9 mouse cellular contexts compared by ENCODE assay signal in genomic region chr11:120354304-120355276, GRCm38 (mm10). TPM values are rescaled to one million over a fixed set of nuclear protein-coding genes. Genes with fewer than 3 reads are reported as not detected.
DNase-seq lines count a peak whose midpoint lies in the region; ATAC-seq lines count a peak whose summit lies in the region.
"Had no signal": no experiment of that assay in that cellular context is flagged by ENCODE, and none has a peak within 500 bp of the region (broad histone marks: within the 10 kb centered on the region; RNA-seq: fewer than 3 reads in every experiment).

No protein-coding gene starts in this region.

- H3K9me3 ChIP-seq in heart, embryonic 10.5 days: no peaks in the 10 kb centered on the region
- H3K9me3 ChIP-seq in heart, embryonic 15.5 days (replicated peaks): no peaks in the 10 kb centered on the region
- H3K9me3 ChIP-seq in forebrain, embryonic 13.5 days (replicated peaks): no peaks in the 10 kb centered on the region
- H3K9me3 ChIP-seq: G1E had no signal

- no peak overlapping the region for H3K9ac ChIP-seq in heart, embryonic 15.5 days
- no peak overlapping the region for H3K9ac ChIP-seq in forebrain, embryonic 13.5 days

- no peaks in the 10 kb centered on the region for H3K36me3 ChIP-seq in heart, embryonic 10.5 days
- no peaks in the 10 kb centered on the region for H3K36me3 ChIP-seq in heart, embryonic 15.5 days
- no peaks in the 10 kb centered on the region for H3K36me3 ChIP-seq in forebrain, embryonic 13.5 days (ENCODE audit: poor library complexity, severe bottlenecking)
- H3K36me3 ChIP-seq: G1E had no signal

- peaks cover 85% of the 10 kb centered on the region for H3K4me1 ChIP-seq in heart, embryonic 10.5 days
- peaks cover 76% of the 10 kb centered on the region for H3K4me1 ChIP-seq in heart, embryonic 15.5 days (replicated peaks)
- H3K4me1 ChIP-seq in forebrain, embryonic 13.5 days: peaks cover 62% of the 10 kb centered on the region

- peak; percentile 75 for DNase-seq in heart, embryonic 10.5 days (ENCODE audit: low spot score)
- no peak for DNase-seq in heart, adult 8-10 months (ENCODE audit: low spot score)
- peak; percentile 1 for DNase-seq in right cerebral cortex, postnatal 4 days
- DNase-seq in right cerebral cortex, postnatal 25 days: no peak
- peak; percentile 38 for DNase-seq in testis, postnatal 10 days (ENCODE audit: low spot score)
- DNase-seq in urinary bladder, postnatal 25 days (ENCODE audit: low spot score): no peak

- no peak for ATAC-seq in heart, embryonic 15.5 days (replicated peaks; ENCODE audit: insufficient number of reproducible peaks, insufficient read depth, low FRiP score, low read depth)
- no peak for ATAC-seq in forebrain, embryonic 13.5 days

- peak overlapping the region; percentile 22; the same call in 1 of the 2 replicates for H3K4me3 ChIP-seq in heart, embryonic 10.5 days
- H3K4me3 ChIP-seq in heart, embryonic 15.5 days: no peak overlapping the region
- no peak overlapping the region for H3K4me3 ChIP-seq in forebrain, embryonic 13.5 days

- H3K27ac ChIP-seq in heart, embryonic 10.5 days: peak overlapping the region; percentile 87; the same call in 1 of the 2 replicates
- peak overlapping the region; percentile 57 for H3K27ac ChIP-seq in heart, embryonic 15.5 days
- no peak overlapping the region for H3K27ac ChIP-seq in forebrain, embryonic 13.5 days

- WGBS in heart, embryonic 10.5 days: 84% methylated on average over 17 of the region's 17 CpGs
- WGBS in heart, embryonic 15.5 days: 78% methylated on average over 17 of the region's 17 CpGs
- 92% methylated on average over 17 of the region's 17 CpGs for WGBS in forebrain, embryonic 13.5 days

- no peaks in the 10 kb centered on the region; the same call in 1 of the 2 replicates for H3K27me3 ChIP-seq in heart, embryonic 10.5 days (ENCODE audit: insufficient read depth, poor library complexity, severe bottlenecking)
- no peaks in the 10 kb centered on the region for H3K27me3 ChIP-seq in heart, embryonic 15.5 days
- no peaks in the 10 kb centered on the region for H3K27me3 ChIP-seq in forebrain, embryonic 13.5 days

- H3K4me2 ChIP-seq in heart, embryonic 15.5 days: no peak overlapping the region
- H3K4me2 ChIP-seq in forebrain, embryonic 13.5 days: no peak overlapping the region

RNA-seq across cellular contexts. Expression of gene Actg1, which starts 6.2 kb away (rescaled TPM):
- polyA plus RNA-seq in heart, embryonic 10.5 days (2016; fragmentation: Nextera tagmentation; extraction: Ambion mirVana): 1,513 and 2,033 TPM in 2 replicates
- 100 to 1,000 TPM; 188 to 320 (median 251) TPM for total RNA-seq in heart, adult 8-10 months (2022)
- polyA plus RNA-seq in heart, embryonic 15.5 days (2015; fragmentation: Nextera tagmentation; extraction: Ambion mirVana): 921 and 1,308 TPM in 2 replicates
- polyA plus RNA-seq in forebrain, embryonic 13.5 days (2015; fragmentation: Nextera tagmentation; extraction: Ambion mirVana): 3,229 and 3,555 TPM in 2 replicates

RNA-seq across cellular contexts. Expression of gene Fscn2, which starts 6.7 kb away (rescaled TPM):
- 0.25 and 0.49 TPM in 2 replicates for polyA plus RNA-seq in heart, embryonic 10.5 days (2016; fragmentation: Nextera tagmentation; extraction: Ambion mirVana)
- total RNA-seq in heart, adult 8-10 months (2022): not detected
- polyA plus RNA-seq in heart, embryonic 15.5 days (2015; fragmentation: Nextera tagmentation; extraction: Ambion mirVana): 0.42 and 0.66 TPM in 2 replicates
- polyA plus RNA-seq in forebrain, embryonic 13.5 days (2015; fragmentation: Nextera tagmentation; extraction: Ambion mirVana): 1.3 and 1.7 TPM in 2 replicates
- polyA plus RNA-seq: G1E had no signal

RNA-seq across cellular contexts. Expression of gene Faap100, which starts 24.0 kb away (rescaled TPM):
- 32.5 and 35.9 TPM in 2 replicates for polyA plus RNA-seq in heart, embryonic 10.5 days (2016; fragmentation: Nextera tagmentation; extraction: Ambion mirVana)
- 10 to 100 TPM; 12.1 to 18.3 (median 13.6) TPM for total RNA-seq in heart, adult 8-10 months (2022)
- polyA plus RNA-seq in heart, embryonic 15.5 days (2015; fragmentation: Nextera tagmentation; extraction: Ambion mirVana): 27.0 and 38.0 TPM in 2 replicates
- 51.0 and 63.1 TPM in 2 replicates for polyA plus RNA-seq in forebrain, embryonic 13.5 days (2015; fragmentation: Nextera tagmentation; extraction: Ambion mirVana)

Comparison
In these comparisons a context has a peak if more than half of its experiments do, and no peak if none do; other contexts are left out.
1. DNase-seq: peak in heart, embryonic 10.5 days (single experiment), right cerebral cortex, postnatal 4 days (single experiment) and testis, postnatal 10 days (single experiment); none in heart, adult 8-10 months (single experiment), right cerebral cortex, postnatal 25 days (single experiment) and urinary bladder, postnatal 25 days (single experiment).